Mouse (Mus musculus) left cerebral cortex, postnatal 10 days (tissue): ENCODE measurements around the gene Itgb7. TPM values are rescaled to one million over a fixed set of nuclear protein-coding genes. Genes with fewer than 3 reads are reported as not detected.

Experiments
- DNase-seq, 2 experiments: peaks; one replicate each; pipeline ENCODE4 v3.0.0; 2021 to 2022; ENCODE audit warnings: low spot score in 2 of 2, mixed read lengths in 1 of 2; ENCODE audit errors: extremely low spot score in 1 of 2
- intact Hi-C: fragments of 180-260 bp; cut with DNase I; formaldehyde crosslinking; loops from one replicate; pipeline ENCODE4 v1.15.1; 2025
- total RNA-seq, 2 experiments: library from RNA; stranded (reverse); gene quantifications; 2 replicates each; pipeline ENCODE4 v1.2.3; 2021

The Itgb7 gene
- total RNA-seq, 2 experiments from 2014 or later, result 0.71 to 1.3 TPM

DNA sequence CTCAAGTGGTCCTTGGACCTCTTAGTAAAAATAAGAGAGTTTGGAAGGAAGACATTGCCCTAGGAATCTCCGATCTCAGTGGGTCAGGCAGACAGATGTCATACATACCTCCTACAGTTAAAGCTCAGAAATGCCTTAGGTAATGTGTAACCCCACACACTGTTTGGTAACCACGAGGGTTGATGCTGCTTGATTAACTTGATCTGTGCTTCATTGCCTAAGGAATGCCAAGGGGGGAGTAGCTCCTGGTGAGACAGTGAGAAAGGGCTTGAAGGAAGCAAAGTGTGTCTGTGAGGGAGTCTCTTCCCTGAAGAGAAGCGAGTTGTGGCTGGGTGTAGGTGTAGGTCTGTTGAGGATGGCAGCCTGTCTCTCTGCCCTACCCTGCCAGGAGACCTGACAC is 24.4 kb downstream of the Itgb7 start:
- DNase-seq, result no peak
- intact Hi-C loops, result no loop called here

DNA sequence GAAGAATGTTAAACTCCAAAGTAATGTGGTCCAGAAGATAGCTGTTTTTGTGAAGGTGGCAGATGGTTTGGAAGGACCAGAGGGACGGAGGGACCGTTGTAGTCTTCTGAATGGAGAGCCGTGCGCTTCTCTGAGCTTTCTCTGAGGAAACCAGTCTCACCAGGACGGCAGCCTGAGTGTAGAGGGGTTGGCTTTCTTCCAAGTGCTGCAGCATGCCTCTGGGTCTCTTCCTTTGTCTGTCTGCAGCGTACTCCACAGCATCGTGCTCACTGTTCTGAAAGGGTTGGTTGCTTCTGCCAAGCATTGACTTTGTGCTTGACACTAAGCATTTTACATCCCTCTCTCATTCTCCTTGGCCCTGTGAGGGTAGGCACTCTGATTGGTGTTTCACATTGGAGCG is 26.0 kb downstream of the Itgb7 start:
- intact Hi-C loops, result no loop called here
- peak; percentile 58 to 72 for DNase-seq

DNA sequence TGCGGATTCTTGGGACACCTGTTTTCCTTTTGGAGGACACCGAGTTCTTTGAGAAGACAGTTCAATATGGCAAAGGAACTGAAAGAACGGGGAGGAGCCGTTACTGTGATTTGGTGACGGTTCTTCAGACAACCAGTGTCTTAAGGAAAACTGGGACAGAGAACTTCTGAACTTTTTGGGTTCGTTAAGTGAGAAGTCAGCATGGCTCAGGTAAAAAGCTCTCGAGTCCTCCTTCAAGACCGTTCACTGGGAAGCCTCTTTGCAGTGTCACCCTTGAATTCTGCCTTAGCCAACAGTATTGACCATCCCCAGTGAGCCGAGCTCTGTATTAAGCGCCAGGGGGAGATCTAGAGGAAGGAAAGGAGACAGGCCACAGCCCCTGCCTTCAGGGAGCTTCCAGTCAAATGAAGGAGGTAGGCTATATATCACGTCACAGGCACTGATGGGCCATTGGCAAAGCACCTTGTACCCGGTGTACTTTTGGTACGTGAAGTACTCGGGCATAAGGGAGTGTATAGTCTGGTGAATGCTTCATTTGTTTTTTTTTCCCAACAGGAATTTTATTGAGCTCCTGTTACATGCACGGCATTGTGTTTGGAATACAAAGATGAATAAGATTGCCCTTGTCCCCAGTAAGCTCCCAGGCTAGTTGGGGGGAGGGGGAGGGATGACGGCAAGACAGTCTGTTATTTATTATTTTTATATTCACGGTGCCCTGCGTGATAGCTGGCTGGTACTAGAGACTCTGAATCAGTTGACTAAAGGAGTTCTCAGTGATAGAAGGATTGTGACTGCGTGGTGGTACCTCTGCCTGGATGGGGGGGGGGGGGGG is 26.9 kb downstream of the Itgb7 start, which contains the start of gene Csad:
Csad (minus strand) TSS at position 51 of the 832 bp plus-strand sequence.
- intact Hi-C loops, result no loop called here
- DNase-seq, result no peak

DNA sequence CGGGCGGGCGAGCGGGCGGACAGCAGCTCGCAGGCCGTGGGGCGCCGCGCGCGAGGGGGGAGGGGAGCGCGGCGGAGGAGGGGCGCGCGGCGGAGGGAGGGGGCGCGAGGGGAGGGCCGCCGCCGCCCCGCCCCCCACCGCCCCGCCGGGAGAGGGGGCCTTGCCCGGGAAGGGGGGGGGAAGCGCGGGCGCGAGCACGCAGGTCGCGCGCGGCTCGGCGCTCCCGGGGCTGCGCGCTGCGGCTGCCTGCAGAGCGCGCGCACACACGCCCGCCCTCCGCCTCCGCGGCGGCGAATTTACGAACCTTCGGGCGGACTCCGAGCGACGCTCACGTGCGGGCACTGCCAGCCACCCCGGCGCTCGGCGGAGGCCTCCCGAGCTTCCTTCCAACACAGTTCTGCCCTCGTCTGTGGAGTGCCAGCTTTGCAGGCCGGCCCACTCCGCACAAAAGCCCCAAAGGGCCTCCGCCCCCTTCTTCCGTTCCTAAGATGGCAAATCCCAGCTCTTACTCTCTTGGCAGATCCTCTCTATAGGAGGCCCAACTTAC is 27.8 kb downstream of the Itgb7 start:
- intact Hi-C loops, result no loop called here

DNA sequence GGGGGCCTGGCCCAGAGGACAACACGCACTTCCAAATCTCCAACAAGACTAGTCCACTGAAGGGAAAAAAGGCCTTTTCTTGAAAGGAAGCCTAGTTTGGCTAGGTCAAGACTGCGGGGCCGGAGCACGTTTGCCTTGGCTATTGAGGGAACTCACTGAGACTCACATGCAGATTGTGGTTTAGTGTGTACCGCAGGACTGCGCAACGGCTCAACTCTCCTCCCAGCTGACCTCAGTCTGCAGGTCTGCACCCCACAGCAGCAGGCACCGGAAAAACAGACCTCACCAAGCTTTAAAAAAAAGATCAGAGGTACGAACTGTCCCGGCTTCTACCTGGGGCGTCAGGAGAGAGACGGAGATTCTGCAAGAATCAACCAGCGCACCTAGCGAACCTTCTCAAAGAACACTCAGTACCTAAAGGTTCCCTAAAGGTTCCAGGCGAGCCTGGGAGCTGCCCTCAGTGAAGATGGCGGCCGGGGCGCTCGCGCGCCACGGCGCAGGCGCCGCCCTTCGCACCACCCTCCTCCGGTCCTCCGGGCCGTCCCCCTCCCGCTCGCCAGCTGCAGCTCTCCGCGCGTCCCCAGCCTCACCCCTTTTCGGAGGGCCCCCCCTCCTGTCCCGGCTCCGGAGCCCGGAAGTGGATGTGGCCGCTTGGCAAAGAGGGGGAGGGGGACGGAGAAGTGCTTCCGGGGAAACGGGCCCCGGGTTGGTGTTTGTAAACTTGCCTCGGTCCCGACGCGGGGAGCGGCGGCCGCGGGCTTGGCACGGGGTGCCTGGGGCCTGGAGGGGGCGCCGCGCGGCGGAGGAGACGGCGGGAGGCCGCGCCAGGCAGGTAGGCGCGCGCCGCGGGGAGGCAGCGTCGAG is 28.5 kb downstream of the Itgb7 start, which contains the start of gene Zfp740:
Zfp740 (plus strand) TSS at position 279 of the 864 bp plus-strand sequence.
- intact Hi-C loops, result no loop called here

More for the DNA sequence above, 27.8 kb downstream of the Itgb7 start:
- peak; percentile 41 to 80 for DNase-seq

DNA sequence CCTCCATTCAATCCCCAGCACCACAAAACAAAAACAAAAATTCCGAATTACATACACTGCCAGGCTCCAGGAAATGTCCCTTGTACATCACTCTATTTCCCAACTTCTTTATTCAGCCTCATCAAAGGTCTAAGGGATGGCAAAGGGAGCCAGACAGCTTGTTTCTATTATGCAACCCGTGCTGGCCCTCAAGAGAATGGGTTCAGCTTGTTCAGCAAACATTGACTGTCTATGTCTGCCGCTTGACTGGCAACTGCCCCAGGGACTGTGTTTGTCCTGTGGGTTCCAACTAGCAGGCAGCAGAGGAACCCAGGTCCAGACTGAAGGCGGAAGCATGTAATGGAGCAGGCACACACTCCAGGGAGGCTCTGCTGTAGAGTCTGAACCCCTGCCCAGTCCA is 32.9 kb downstream of the Itgb7 start:
- intact Hi-C loops, result no loop called here
- no peak for DNase-seq

More for the DNA sequence above, 28.5 kb downstream of the Itgb7 start, which contains the start of gene Zfp740:
- DNase-seq, result peak; percentile 93 to 99

DNA sequence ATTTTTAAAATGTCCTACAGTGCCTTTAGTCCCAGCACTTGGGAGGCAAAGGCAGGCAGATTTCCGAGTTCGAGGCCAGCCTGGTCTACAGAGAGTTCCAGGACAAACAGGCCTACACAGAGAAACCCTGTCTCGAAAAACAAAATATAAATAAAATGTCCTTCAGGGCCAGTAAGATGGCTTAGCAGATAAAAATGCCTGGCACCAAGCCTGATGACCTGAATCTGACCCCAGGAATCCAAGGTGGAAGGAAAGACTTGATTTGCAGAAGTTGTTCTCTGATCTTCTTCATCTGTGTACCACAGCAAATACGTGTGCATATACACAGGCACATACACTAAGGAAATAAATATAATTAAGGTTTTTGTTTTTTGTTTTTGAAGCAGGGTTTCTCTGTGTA is 36.4 kb downstream of the Itgb7 start:
- no peak for DNase-seq
- intact Hi-C loops, result no loop called here

DNA sequence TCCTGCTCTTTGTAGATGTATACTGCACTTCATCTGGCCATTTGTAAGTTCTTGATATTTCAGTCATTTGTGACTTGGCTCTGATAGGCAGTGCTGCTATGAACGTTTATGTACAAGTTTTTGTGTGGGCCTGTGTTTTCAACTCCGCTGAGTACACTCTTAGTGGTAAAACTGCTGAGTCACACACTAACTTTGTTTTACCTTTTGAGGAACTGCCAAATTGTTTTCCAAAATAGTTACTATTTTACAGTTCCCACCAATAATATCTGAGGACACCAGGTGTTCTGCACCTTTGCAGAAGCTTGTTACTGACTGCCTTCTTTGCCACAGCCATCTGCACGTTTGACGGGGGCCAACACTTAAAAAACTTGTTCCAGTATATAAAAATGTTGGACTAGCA is 37.3 kb downstream of the Itgb7 start:
- no peak for DNase-seq
- intact Hi-C loops, result no loop called here

DNA sequence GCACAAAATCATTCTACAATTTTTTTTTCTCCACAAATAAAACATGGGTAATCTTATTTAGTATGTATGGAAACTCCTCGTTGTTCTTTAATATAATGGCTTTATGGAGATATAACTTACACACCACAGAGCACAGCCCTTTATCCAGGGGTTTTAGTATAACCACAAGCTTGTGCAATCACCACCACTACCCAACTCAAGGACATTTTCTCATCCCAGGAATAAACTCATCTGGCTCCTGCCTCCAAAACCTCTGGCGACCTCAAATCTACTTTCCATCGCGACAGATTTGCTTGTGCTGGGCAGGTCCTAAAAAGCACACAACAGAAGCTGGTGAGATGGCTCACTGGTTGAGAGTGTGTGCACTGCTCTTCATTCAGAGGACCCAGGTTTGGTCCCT is 38.1 kb downstream of the Itgb7 start:
- DNase-seq, result no peak
- intact Hi-C loops, result no loop called here

DNA sequence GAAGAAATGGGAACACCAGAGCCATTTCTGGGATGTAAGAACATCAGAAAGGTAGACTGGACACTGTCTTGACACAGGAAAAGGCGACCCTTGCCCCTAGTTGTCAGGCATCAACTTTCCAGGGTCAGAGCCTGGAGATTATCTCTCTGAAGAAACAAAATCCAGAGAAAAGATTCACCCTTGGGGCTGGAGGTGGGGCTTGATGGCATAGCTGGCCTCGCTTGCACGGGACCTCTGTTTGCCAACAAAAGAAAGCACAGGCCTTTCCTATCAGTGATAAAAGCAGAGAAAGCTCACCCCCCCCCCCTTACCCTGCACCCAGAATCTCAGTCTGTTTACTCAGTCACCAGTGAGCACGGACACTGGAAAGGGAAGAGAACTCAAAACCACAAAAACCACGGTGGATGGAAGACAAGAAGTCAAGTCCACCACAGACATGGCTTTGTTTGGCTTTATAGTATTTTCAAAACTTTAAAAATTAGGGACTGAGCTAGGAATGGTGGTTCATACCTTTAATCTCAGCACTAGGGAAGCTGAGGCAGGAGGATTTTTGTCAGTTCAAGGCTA is 38.8 kb downstream of the Itgb7 start:
- intact Hi-C loops, result no loop called here

DNA sequence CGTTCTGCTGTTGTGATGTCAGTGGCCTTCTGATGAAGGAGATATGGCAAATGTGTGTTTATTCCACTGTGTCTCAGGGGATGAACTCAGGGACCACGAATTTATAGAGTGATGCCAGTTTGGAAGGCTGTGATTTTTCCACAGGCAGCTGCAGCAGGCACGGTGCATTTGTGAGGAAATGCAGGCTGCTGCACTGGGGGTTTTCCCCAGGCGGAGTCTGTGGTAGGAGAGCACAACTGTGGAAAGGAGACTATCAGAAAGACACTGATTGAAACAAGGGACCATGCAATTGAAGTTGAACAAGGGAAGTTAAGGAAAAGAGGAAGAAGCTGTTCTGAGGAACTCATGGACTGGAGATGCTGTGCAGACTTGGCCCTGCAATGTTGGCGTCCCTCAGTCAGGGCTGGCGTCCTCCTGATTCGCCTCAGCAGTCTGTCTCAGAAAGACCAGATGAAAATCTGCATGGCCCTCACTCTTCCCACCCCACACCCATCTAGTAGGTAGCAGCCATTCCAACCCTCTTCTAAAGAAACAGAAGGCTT is 39.4 kb downstream of the Itgb7 start:
- DNase-seq, result no peak

More for the DNA sequence above, 38.8 kb downstream of the Itgb7 start:
- DNase-seq, result no peak

DNA sequence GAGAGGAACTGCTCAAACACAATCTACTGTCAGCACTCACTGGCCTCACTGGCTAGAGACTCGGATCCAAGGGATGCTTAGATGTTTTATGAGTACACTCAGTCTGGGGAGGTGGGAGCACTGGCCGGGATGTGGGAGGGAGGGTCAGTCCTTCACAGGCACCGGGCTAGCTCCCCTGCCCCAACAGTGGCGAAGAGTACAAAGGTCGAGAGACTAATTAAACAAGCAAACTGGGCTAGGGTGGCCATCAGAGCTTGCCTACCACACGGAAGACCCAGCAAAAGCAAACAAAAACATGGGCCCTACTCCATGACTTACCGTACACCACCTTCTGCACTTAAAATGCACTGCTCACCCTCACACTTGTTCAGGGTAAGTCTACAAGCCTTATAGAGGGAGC is 40.0 kb downstream of the Itgb7 start:
- DNase-seq, result no peak
- intact Hi-C loops, result no loop called here

More for the DNA sequence above, 39.4 kb downstream of the Itgb7 start:
- intact Hi-C loops, result no loop called here

DNA sequence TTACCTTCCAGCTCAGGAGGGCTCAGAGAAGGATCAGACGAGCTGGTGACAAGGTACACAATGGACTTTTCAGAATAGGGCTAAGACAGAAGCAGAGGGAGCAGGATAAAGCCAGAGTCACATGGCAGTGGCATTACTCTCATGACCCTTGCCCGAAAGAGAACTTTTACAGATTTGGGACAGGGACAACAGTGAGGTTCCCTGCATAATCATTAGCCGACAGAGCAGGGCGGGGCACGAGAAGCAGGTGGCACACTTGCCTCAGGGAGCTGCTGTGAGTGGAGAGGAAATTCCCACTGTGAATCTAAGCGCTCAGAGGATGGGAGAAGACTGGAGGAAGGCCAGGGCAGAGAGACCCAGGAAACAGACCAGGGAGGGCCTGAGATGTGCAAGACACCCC is 42.9 kb downstream of the Itgb7 start:
- intact Hi-C loops, result no loop called here
- DNase-seq, result no peak

DNA sequence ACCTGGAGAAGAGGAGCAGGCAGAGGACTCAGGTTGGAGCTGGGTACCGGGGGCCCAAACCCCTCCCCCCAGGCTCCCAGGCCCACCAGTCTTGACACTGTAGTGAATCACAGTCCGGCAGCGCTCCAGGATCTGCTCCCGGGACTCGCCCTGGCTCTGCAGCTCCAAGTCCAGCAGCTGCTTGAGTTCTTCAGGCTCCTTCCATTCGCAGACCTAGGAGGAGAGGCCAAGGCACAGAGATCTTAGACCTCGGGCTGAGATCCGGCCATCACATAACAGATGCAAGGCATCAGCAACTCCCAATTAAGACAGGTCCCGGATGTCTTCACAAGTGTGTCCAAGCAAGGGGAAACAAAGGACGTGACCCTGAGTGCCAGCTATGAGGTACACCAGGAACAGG is 43.6 kb downstream of the Itgb7 start:
- DNase-seq, result peak in 1 of 2 experiments; percentile 27
- intact Hi-C loops, result no loop called here

DNA sequence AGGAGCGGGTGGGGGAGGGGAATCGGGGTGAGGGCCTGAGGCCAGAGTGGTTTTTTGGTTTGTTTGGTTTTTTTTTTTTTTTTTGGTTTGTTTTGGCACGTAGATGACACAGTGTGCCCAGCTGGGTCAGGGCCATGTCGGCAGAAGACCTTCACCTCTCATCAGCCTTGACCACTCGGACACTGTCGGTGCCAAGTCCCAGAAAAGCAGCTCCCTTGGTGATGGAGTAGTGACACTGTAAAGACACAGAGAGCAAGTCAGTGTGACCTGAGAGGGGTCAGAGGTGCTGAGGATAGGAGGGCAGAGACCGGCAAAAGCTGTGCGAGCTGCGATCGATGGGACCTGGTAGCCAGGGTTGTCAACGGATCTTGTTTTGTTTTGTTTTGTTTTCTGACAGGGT is 45.5 kb downstream of the Itgb7 start:
- no peak for DNase-seq
- intact Hi-C loops, result no loop called here

DNA sequence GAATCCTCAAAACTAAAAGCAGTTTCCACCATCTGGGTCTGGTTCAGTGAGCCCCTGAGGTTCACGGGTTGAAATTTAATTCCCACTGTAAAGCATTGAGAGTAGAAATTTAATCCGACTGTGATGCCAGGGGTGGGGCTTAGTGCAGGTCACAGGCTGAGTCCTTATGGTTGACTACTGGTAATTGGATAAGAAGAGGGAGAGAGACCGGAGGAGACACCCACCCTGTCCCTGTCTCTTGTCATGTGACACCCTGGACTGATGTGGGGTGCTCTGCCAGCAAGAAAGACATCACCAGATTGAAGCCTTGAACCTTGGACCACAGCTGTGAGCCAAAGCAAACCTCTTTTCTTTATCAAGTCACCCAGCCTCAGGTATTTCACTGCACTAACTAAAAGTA is 48.7 kb downstream of the Itgb7 start:
- intact Hi-C loops, result no loop called here
- DNase-seq, result no peak

DNA sequence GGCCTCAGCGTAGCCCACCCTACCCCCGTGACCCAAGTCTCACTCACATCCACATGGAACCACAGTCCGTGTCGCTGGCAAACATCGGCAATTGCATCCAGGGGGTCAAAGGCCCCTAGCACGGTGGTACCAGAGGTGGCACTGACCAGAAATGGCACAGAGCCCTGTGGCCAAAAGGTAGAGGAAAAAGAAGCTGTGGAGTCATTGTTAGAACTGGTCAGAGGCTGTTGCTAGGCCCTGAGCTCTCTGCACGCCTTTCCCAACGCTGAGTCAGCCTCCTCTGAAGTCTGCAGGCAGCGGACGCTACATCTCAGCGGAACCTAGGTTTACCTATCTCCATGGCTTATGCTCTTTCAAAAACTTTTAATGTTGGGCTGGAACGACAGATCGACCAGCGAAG is 51.8 kb downstream of the Itgb7 start:
- intact Hi-C loops, result loop anchor here (2.0 kb wide), 1 partner anchor 45 kb away; no protein-coding TSS in a partner anchor

DNA sequence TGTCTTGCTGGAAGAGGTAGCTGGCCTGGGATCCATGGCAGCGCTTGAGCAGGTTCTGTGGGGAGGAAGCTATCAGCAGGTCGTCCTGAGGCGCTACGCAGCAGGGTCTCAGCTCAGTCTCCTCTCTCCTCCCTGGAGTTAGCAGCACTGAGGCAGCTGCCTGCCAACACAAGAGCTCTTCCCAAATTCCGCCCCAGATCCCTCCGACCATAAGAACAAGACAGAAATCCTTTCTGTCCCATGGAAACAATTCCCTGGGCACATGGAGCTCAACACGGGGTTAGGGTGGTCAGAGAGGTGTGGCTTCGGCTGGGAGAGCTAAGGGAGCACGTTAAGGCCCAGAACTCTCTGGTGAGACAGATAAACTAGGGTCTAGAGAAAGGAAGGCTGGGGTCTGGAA is 52.6 kb downstream of the Itgb7 start:
- intact Hi-C loops, result loop anchor here (2.0 kb wide), 1 partner anchor 46 kb away; no protein-coding TSS in a partner anchor
- no peak for DNase-seq

More for the DNA sequence above, 51.8 kb downstream of the Itgb7 start:
- DNase-seq, result no peak

DNA sequence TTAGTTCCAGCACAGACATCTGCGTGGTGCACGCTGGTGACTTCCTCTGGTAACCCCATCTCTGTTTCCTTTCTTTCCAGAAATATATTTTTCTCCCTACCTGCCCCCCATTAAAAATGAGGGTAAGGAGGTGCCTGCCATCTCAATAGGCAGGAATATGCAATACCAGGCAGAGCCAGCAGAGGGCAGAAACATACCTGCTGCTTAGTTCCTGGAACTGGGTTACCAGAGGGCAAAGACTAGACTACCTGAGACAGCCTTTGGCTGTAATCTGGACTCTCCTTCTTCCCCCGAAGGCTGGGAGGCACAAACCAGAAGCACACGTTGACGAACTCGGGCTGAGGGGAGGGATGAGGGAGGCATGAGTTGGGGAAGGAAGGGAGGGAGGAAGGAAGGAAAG is 53.5 kb downstream of the Itgb7 start:
- intact Hi-C loops, result loop anchor here (2.0 kb wide), 1 partner anchor 47 kb away; no protein-coding TSS in a partner anchor
- peak; percentile 33 to 67 for DNase-seq
